Mouse (Mus musculus): Measurements from ENCODE around the gene Wdr27. TPM values are rescaled to one million over a fixed set of nuclear protein-coding genes. Genes with fewer than 3 reads are reported as not detected.

Gene Wdr27
- polyA plus RNA-seq (2015; fragmentation: Illumina TruSeq; extraction: RNeasy Lipid Tissue Mini Kit (QIAGEN cat#74804); ENCODE audit: low read depth, low replicate concordance): 6.6 TPM

DNA sequence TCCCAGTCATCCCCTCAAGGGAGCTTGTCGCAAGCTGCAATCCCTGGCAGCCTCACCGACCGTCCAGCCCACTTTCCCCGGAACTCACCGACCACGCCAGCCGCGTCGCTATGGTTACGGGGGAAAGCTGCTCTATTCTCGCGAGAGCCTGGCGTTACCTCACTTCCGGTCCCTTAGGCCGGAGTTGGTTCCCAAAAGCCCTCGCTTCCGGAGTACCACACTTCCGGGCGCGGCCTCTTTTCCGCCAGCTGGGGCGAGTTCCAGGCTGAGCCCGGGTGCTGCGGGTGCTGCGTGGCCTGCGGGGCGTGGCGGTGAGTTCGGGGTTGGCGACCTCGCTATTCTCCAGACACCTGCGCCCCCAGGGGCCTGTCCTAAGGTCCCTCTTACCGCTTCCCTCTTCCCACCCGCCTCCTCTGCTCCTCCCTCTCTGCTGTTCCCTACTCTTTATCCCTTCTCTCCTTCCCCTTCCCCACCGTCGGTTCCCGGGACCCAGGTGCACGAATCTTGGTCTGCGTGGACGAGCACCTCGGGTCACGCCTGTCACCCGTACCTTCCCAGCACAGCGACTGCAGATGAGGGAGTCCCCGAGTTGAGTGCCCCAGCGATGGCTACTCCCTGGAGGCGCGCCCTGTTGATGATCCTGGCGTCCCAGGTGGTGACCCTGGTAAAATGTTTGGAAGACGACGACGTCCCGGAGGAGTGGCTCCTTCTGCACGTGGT, at the start of gene Wdr27, which contains the start of gene 1600012H06Rik:
TSS of gene Wdr27 (minus strand) at position 150 of the 720 bp plus-strand sequence.
TSS of gene 1600012H06Rik (plus strand) at position 176 of the 720 bp plus-strand sequence.

DNA sequence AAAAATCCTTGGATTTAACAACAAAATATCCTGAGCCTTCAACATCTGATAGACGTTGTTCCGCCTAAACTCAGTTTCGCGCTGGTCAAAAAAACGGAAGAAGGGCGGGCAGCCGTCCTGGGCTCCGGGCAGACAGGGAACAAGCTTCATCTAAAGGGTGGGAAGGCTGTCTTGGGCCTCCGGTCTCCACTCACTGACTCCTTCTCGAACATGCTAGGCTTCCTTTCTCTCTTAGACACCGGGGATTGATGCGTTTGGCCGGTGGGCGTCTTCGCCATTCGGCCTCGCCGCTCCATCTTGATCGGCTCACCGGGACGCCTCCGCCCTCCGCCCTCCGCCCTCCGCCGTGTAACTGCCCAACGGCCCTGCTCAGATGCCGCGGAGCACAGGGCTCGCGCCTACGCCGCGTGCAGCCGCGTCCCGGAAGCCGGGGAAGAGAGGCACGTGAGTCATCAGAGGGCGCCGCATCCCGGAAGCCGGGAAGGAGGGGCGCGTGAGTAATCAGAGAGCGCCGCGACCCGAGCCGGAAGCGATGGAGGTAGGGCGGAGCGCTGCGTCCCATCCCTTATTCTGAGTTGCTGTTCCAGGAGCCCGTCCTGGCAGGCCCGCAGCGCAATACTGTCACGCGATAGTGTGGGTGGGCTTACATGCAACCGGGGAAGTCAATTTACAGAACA, 35.5 kb upstream of the Wdr27 start, which contains the start of the genes 9030025P20Rik and Gm3417:
TSS of gene 9030025P20Rik (plus strand) at position 107 of the 677 bp plus-strand sequence.
TSS of gene Gm3417 (minus strand) at position 429 of the 677 bp plus-strand sequence.

DNA sequence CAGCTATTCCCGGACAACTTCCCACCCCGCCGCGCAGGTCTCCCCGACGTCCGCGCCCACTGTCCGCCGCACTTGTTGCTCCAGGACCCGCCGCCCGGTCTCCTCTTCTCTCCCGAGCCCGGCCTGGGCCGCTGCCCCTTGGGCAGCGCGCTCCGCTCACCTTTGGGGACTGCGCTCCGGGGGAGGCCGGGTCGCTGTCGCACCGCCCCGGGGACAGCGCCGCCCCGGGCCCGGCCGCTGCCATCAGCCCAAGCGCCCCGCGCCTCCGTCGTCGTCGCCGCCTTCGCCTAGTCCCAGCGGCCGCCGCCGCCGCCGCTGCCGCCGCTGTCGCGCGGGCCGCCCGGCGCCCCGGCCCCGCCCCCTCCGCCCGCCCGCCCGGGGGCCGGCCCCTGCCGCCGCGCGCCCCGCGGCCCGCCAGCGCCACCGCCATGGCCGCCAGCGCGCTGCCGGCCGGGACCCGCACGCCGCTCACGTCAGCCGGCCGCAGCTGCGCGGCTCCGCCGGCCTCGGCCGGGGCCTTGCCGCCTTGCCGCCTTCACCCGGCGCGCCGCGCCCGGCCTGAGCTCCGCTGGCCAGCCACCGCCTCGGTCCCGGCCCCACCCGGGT, 18.1 kb upstream of the Wdr27 start, which contains the start of gene Phf10:
TSS of gene Phf10 (minus strand) at position 323 of the 606 bp plus-strand sequence.

Other genes with a start within 250 kb of the Wdr27 start
- 3.2 TPM for gene Thbs2, start 248.9 kb downstream of the Wdr27 start, polyA plus RNA-seq (2015; fragmentation: Illumina TruSeq; extraction: RNeasy Lipid Tissue Mini Kit (QIAGEN cat#74804); ENCODE audit: low read depth, low replicate concordance)
- 21.6 TPM for gene 1600012H06Rik, start within 50 bp of the Wdr27 start, polyA plus RNA-seq (2015; fragmentation: Illumina TruSeq; extraction: RNeasy Lipid Tissue Mini Kit (QIAGEN cat#74804); ENCODE audit: low read depth, low replicate concordance)
- gene Phf10, start 18.1 kb upstream of the Wdr27 start, polyA plus RNA-seq (2015; fragmentation: Illumina TruSeq; extraction: RNeasy Lipid Tissue Mini Kit (QIAGEN cat#74804); ENCODE audit: low read depth, low replicate concordance): 48.7 TPM
- gene 9030025P20Rik, start 35.3 kb upstream of the Wdr27 start, polyA plus RNA-seq (2015; fragmentation: Illumina TruSeq; extraction: RNeasy Lipid Tissue Mini Kit (QIAGEN cat#74804); ENCODE audit: low read depth, low replicate concordance): 6.1 TPM
- not detected for gene Gm3417, start 35.6 kb upstream of the Wdr27 start, polyA plus RNA-seq (2015; fragmentation: Illumina TruSeq; extraction: RNeasy Lipid Tissue Mini Kit (QIAGEN cat#74804); ENCODE audit: low read depth, low replicate concordance)
- 4.3 TPM for gene Gm3435, start 67.0 kb upstream of the Wdr27 start, polyA plus RNA-seq (2015; fragmentation: Illumina TruSeq; extraction: RNeasy Lipid Tissue Mini Kit (QIAGEN cat#74804); ENCODE audit: low read depth, low replicate concordance)
- 42.5 TPM for gene Ermard, start 98.0 kb upstream of the Wdr27 start, polyA plus RNA-seq (2015; fragmentation: Illumina TruSeq; extraction: RNeasy Lipid Tissue Mini Kit (QIAGEN cat#74804); ENCODE audit: low read depth, low replicate concordance)
- not detected for gene Tcte3, start 98.3 kb upstream of the Wdr27 start, polyA plus RNA-seq (2015; fragmentation: Illumina TruSeq; extraction: RNeasy Lipid Tissue Mini Kit (QIAGEN cat#74804); ENCODE audit: low read depth, low replicate concordance)
- 1.9 TPM for gene Gm3448, start 98.4 kb upstream of the Wdr27 start, polyA plus RNA-seq (2015; fragmentation: Illumina TruSeq; extraction: RNeasy Lipid Tissue Mini Kit (QIAGEN cat#74804); ENCODE audit: low read depth, low replicate concordance)

Data from brain, adult 10 weeks (tissue).